Mouse (Mus musculus): ENCODE data around the gene Cntnap2. TPM values are rescaled to one million over a fixed set of nuclear protein-coding genes. Genes with fewer than 3 reads are reported as not detected.

Gene Cntnap2
- total RNA-seq, 2 experiments from 2014 or later, result 132 to 139 TPM

- intact Hi-C loops (cut with DNase I), result no loop called here
- DNase-seq (ENCODE audit: extremely low spot score in 1 of 2, low spot score in 2 of 2), result no peak
Measured at GRCm38 (mm10) chr6:46763481-46763880, 1704.3 kb downstream of the Cntnap2 start.

GRCm38 (mm10) chr6:46774529-46774928 lies 1715.4 kb downstream of the Cntnap2 start:
- DNase-seq (ENCODE audit: extremely low spot score in 1 of 2, low spot score in 2 of 2), result no peak
- intact Hi-C loops (cut with DNase I), result no loop called here

DNA sequence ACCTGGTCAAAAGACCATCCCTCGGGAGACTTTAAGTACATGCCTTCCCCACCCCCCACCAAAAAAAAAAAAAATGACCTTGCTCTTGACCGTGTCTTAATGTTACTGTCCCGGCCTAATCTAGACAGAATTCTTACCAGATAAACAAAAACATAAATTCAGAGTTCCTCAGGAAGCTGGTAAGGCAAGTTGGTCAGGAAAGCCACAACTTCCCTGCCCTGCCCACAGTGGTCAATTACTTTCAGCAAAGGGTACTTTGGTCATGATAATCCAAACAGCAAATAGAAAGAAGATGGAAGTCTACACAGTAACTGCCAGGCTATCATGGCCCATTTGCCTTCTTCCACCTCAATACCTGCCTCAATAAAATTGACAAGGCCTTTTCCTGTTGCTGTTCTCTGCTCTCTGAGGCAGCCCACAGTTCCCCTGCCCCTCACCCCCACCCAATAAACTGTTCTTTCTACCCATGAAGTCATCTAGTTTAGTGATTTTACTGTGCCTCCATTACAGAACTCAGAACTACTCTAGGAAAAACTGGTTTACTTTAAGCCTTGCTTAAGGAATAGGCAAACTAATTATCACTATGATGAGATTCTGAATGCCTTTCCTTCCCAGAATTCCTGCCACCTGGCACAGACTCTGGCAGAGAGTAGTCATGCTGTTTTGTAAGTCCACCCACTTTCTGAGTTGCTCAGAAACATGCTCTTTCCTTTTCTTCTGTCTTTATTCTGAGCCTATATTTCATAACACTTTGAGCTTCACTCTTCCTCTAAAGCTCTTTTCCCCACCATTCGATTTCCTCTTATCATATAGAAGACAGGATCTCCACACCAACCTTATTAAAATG lies 1743.3 kb downstream of the Cntnap2 start:
- intact Hi-C loops (cut with DNase I), result no loop called here
- DNase-seq (ENCODE audit: extremely low spot score in 1 of 2, low spot score in 2 of 2), result peak in 1 of 2 experiments; percentile 3

DNA sequence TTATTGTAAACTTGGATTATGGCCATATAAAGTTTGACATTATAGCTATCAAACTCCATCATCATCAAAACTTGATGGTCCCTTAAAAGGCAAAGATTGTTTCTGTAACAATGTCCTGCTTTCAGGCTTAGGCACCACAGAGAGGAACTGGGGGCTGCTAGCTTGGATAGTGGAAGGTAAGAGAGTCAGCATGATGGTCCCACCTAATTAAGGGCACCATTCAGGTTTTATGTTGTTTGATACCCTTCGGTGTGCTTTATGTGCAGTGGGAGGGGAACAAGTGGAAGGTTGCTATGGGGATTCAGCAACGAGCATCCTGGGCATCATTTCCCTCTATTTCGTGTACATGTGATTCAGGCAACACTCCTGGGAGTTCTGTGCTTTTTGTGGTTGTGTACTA lies 1797.5 kb downstream of the Cntnap2 start:
- DNase-seq (ENCODE audit: extremely low spot score in 1 of 2, low spot score in 2 of 2), result no peak
- intact Hi-C loops (cut with DNase I), result no loop called here

GRCm38 (mm10) chr6:46861076-46861475 lies 1801.9 kb downstream of the Cntnap2 start:
- no peak for DNase-seq (ENCODE audit: extremely low spot score in 1 of 2, low spot score in 2 of 2)
- intact Hi-C loops (cut with DNase I), result no loop called here

DNA sequence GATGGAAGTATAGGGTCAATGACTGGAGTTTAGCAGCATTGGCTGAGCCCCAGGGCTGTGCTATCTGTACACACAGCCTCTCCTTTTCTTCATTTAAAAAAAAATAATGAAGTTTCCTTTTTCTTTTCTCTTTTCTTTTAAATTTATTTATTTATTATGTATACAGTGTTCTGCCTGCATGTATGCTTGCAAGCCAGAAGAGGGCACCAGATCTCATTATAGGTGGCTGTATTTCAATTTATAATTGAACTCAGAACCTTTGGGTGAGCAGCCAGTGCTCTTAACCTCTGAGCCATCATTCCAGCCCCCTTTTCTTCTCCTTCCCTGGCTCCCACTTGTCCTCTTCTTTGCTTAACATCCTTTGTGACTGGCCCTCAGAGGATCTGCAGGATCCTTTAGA lies 1807.2 kb downstream of the Cntnap2 start:
- intact Hi-C loops (cut with DNase I), result loop anchor here (5.0 kb wide), 1 partner anchor 96 kb away; no protein-coding TSS in a partner anchor
- DNase-seq (ENCODE audit: extremely low spot score in 1 of 2, low spot score in 2 of 2), result no peak

DNA sequence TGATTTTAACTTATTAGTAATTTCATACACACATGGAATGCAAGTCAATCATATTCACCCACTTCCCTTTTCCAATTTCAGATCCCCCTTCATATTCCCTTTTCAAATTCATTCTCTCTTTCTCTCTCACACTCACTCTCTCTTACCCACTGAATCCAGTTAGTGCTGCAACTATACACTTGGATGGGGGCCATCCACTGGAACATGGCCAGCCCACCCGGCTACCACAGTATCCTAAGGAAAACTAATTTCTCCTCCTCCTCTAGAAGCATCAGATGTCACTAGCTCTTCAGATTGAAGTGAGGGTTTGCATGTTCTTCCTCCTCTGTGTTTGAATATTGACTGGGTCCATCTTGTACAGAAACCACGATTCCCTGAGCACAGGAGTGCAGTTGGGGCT lies 1827.1 kb downstream of the Cntnap2 start:
- DNase-seq (ENCODE audit: extremely low spot score in 1 of 2, low spot score in 2 of 2), result no peak
- intact Hi-C loops (cut with DNase I), result no loop called here

DNA sequence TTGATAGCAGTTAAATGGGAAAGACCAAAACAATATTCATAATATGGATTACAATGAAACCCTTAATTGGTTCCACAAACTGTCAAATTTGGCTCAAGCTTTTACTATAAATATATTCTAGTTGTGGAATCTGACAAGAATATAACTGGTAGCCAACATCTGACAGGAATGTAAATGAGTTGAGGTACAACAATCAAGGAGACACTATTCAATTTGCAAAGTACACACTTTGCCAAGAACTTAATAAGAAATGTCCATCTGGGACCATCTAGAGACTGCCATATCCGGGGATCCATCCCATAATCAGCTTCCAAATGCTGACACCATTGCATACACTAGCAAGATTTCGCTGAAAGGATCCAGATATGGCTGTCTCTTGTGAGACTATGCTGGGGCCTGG lies 1850.0 kb downstream of the Cntnap2 start:
- DNase-seq (ENCODE audit: extremely low spot score in 1 of 2, low spot score in 2 of 2), result no peak
- intact Hi-C loops (cut with DNase I), result no loop called here

- DNase-seq (ENCODE audit: extremely low spot score in 1 of 2, low spot score in 2 of 2), result no peak
- intact Hi-C loops (cut with DNase I), result no loop called here
Measured at GRCm38 (mm10) chr6:46918701-46919274, 1859.6 kb downstream of the Cntnap2 start.

GRCm38 (mm10) chr6:46919973-46920372 lies 1860.8 kb downstream of the Cntnap2 start:
- intact Hi-C loops (cut with DNase I), result no loop called here
- DNase-seq (ENCODE audit: extremely low spot score in 1 of 2, low spot score in 2 of 2), result no peak

DNA sequence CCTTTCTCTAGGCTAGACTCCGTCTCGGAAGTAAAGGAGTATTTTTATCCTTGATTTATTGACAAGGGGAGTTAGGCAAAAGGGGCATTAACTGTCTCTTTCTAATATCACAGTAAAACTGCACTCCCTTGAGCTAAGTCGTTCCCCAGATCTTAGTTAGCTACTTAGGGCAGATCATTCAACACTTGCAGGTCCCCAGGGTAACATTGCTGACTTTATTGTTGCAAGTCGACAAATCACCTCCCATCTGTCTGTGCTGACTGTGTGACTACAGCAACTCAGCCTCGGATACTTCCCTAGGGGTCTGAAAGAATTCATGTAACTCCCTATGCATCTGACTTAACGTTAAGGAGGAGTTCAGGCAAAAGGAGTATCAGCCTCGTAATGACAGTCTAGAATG lies 1865.6 kb downstream of the Cntnap2 start:
- intact Hi-C loops (cut with DNase I), result no loop called here
- no peak for DNase-seq (ENCODE audit: extremely low spot score in 1 of 2, low spot score in 2 of 2)

- intact Hi-C loops (cut with DNase I), result no loop called here
- no peak for DNase-seq (ENCODE audit: extremely low spot score in 1 of 2, low spot score in 2 of 2)
Measured at GRCm38 (mm10) chr6:46945703-46946102, 1886.5 kb downstream of the Cntnap2 start.

DNA sequence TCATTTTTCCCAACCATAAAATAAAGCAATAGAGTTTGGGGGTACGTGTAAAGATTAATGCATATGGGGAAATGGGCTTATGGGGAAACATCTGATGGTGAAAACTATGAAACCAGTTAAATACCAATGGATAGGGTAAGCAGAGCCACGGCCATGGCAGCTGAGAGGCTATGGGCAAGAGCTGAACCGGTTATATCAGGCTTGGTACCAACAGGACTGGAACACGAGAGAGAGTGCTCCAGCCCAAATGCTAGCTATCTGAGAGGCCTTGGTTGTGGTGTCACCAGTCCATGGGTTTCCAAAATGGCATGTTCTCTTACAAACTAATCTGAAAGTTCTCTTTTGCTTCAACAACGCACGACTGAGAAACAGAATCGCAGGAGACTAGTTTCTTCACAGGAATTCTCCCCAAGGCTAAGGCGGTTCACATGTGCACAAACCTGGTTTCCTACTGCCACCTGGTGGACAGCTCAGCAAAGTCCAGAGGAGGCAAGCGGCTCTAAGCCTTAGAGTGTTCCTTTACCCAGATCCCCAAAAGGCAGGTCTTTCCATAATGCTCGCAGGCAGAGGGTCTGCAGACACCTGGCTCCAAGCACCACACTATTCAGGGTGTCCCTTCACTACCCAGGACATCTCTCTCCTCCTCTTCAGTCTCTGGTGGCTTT lies 1902.0 kb downstream of the Cntnap2 start:
- intact Hi-C loops (cut with DNase I), result loop anchor here (5.0 kb wide), 1 partner anchor 94 kb away; no protein-coding TSS in a partner anchor
- peak; percentile 75 to 79 for DNase-seq (ENCODE audit: extremely low spot score in 1 of 2, low spot score in 2 of 2)

- DNase-seq (ENCODE audit: extremely low spot score in 1 of 2, low spot score in 2 of 2), result no peak
- intact Hi-C loops (cut with DNase I), result loop anchor here (5.0 kb wide), 1 partner anchor 96 kb away; no protein-coding TSS in a partner anchor
Measured at GRCm38 (mm10) chr6:46963261-46963660, 1904.1 kb downstream of the Cntnap2 start.

- intact Hi-C loops (cut with DNase I), result loop anchor here (5.0 kb wide), 1 partner anchor 96 kb away; no protein-coding TSS in a partner anchor
- no peak for DNase-seq (ENCODE audit: extremely low spot score in 1 of 2, low spot score in 2 of 2)
Measured at GRCm38 (mm10) chr6:46963693-46964092, 1904.5 kb downstream of the Cntnap2 start.

GRCm38 (mm10) chr6:46972640-46973039 lies 1913.5 kb downstream of the Cntnap2 start:
- no peak for DNase-seq (ENCODE audit: extremely low spot score in 1 of 2, low spot score in 2 of 2)
- intact Hi-C loops (cut with DNase I), result no loop called here

- intact Hi-C loops (cut with DNase I), result no loop called here
- DNase-seq (ENCODE audit: extremely low spot score in 1 of 2, low spot score in 2 of 2), result no peak
Measured at GRCm38 (mm10) chr6:46996010-46996602, 1936.9 kb downstream of the Cntnap2 start.

DNA sequence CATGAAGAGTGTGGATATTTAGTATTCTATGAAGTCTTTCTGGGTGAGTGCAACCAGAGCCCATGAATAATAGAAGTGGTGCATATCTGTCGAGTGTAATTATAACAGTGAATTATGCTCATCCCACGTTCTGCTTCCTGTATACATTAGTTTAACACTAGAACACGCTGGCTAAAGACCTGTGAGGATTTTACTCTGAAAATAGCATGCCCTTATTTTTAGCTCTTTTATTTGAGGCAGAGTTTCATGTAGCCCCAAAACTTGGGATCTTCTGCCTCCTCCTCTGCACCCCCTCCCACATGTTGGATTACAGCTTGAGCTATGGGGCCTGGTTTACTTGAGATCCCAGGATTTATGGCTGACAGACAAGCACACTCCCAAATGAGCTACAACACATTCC lies 1945.3 kb downstream of the Cntnap2 start:
- DNase-seq (ENCODE audit: extremely low spot score in 1 of 2, low spot score in 2 of 2), result peak; percentile 19 to 35
- intact Hi-C loops (cut with DNase I), result no loop called here

DNA sequence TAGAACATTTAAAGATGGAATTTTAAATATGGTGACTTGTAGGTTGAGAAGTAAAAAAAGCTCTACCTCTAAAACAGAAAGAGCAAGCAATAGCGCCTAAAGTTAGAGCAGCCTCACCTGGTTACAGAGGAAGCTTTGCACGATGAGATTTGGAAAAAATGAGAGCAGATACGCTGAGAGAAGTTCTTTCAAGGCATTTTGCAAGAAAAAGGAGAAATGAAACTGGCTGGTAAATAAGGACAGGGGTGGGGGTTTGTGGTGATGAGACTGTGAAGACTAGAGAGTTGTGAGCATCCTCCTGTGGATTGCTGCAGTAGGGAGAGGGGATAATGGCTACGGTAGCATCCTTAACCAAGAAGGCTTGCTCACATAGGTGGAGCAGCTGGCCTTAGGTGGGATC lies 1953.8 kb downstream of the Cntnap2 start:
- intact Hi-C loops (cut with DNase I), result no loop called here
- no peak for DNase-seq (ENCODE audit: extremely low spot score in 1 of 2, low spot score in 2 of 2)

Data from left cerebral cortex, postnatal 10 days (tissue).